Mouse (Mus musculus) liver, adult (tissue): ENCODE results near the gene Dtnbp1.

Experiments
- GATA4 ChIP-seq: IDR thresholded peaks from 2 replicates; pipeline ENCODE4 v1.6.1; 2014; ENCODE audit warnings: mild to moderate bottlenecking, low read length; ENCODE audit not compliant: insufficient replicate concordance

Gene Dtnbp1

GRCm38 (mm10) chr13:44943618-44944017 lies 58.3 kb downstream of the Dtnbp1 start:
- TF ChIP-seq GATA4, result no peak

DNA sequence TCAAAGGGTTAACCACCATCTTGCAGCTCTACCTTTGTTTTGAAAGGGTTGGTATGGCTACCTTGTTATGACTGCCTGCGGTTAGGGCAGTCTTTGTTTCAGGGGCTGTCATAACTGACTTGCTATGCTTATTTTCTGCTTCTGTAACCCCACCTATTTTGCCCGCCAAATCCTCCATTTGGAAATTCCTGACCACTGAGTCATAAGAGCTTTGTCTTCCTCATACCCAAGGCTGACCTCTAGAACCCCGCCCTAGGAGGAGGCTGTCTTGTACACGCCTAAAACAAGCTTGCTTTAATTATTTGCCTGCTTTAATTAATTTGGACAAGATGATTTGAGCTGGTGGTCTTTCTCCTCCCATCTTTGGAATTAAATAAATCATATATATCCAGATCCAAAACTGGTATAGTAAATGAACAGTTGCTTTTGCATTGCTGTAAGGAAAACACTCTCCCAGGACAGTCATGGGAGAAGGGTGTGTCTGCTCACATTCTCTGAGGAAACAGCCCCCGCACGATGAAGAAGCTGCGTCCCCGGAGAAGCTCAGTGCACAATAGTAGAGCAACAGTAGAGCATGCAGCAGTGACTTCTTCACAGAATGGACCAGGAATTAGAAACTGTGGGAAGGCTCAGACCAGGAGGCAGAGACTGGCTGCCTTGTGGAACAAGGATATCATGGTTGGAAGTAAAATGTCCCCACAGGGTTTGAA lies 62.5 kb downstream of the Dtnbp1 start:
- no peak for TF ChIP-seq GATA4

DNA sequence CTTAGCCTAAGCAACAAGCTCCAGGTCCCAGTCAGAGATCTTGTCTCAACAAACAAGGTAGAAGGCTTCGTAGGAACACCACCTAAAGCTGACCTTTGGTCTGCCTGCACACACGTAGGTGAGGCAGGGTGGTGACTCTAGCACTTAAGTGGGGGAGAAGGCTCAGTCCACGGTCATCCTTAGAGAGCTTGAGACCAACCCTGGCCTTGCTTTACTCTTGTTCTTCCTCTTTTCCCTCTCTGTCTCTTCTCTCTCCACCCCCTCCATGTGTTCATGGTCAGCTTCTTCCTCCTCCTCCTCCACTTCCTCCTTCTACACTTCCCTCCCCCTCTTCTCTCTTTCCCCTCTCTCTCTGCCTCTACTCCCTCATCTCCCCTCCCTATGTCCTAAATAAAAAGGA lies 64.3 kb downstream of the Dtnbp1 start:
- TF ChIP-seq GATA4, result no peak

- no peak for TF ChIP-seq GATA4
These were observed 68.4 kb downstream of the Dtnbp1 start for GRCm38 (mm10) chr13:44933575-44933974.

GRCm38 (mm10) chr13:44932307-44933264 lies 69.4 kb downstream of the Dtnbp1 start:
- no peak for TF ChIP-seq GATA4

GRCm38 (mm10) chr13:44926311-44926710 lies 75.6 kb downstream of the Dtnbp1 start:
- no peak for TF ChIP-seq GATA4

GRCm38 (mm10) chr13:44925173-44925572 lies 76.8 kb downstream of the Dtnbp1 start:
- TF ChIP-seq GATA4, result no peak

GRCm38 (mm10) chr13:44924042-44924441 lies 77.9 kb downstream of the Dtnbp1 start:
- TF ChIP-seq GATA4, result no peak

DNA sequence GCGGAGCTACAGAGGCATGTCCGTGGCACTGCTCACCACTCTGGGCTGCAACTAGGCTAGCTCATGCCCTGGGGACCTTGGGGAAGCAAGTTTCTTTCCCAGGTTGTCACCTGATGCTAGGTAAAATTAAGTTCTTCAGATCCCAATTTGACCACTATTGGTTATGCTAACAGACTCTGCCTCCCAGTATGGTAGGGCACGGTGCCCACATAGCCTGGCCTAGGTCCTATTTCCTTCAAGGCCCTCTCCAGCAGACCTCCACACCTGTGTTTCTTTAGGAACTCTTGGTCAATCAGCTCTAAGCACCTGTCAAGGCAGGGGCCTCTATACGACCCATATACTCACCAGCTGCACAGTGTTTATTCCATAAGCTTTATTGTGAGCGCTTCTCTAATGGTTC lies 80.2 kb downstream of the Dtnbp1 start:
- no peak for TF ChIP-seq GATA4

- TF ChIP-seq GATA4, result no peak
These were observed 80.9 kb downstream of the Dtnbp1 start for GRCm38 (mm10) chr13:44921095-44921494.

GRCm38 (mm10) chr13:44918269-44918668 lies 83.7 kb downstream of the Dtnbp1 start:
- TF ChIP-seq GATA4, result no peak

- TF ChIP-seq GATA4, result no peak
These were observed 84.7 kb downstream of the Dtnbp1 start for GRCm38 (mm10) chr13:44917202-44917601.

GRCm38 (mm10) chr13:44915945-44916344 lies 86.0 kb downstream of the Dtnbp1 start:
- no peak for TF ChIP-seq GATA4

GRCm38 (mm10) chr13:44915382-44915781 lies 86.6 kb downstream of the Dtnbp1 start:
- TF ChIP-seq GATA4, result no peak

GRCm38 (mm10) chr13:44913560-44913959 lies 88.4 kb downstream of the Dtnbp1 start:
- no peak for TF ChIP-seq GATA4

DNA sequence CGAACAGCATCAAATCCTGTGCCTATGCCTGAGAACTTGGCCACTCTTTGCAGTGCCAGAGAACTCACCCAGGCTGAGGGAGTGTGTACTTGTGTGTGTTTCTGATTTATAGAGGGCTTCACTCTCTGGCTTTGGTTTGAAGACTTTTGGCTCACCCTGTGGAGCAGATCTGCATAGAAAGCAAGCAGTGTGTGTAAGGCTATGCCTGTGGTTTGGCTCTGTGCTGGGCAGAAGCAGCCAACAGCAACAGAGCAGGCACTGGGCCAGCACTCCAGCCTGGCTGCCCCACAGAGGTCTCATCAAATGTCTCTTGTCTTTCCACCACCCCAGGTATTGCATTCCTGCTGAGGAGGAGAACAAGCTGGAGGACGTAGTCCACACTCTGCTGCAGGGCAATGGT lies 89.1 kb downstream of the Dtnbp1 start:
- no peak for TF ChIP-seq GATA4
